Mouse (Mus musculus) liver, adult 2 months (tissue): Measurements from ENCODE around the gene Creb3l4.

Source experiments
- CTCF ChIP-seq: fragments of 200-500 bp; IDR thresholded peaks from 2 replicates; pipeline ENCODE4 v1.5.1; 2011; ENCODE audit warnings: low read depth, low read length, control low read depth
- POLR2A ChIP-seq: fragments of 200-500 bp; IDR thresholded peaks from 2 replicates; pipeline ENCODE4 v1.6.1; 2011; ENCODE audit warnings: low read length, control low read depth; ENCODE audit not compliant: insufficient read depth; ENCODE audit errors: extremely low read depth

GRCm38 (mm10) chr3:90250791-90251190 is 7.5 kb upstream of the Creb3l4 start:
- TF ChIP-seq POLR2A (no peak), CTCF (no peak)
